Mouse (Mus musculus) left cerebral cortex, adult 6 months (tissue): ENCODE data around the gene Zfp677. TPM values are rescaled to one million over a fixed set of nuclear protein-coding genes. Genes with fewer than 3 reads are reported as not detected.

ENCODE experiments used
- long read RNA-seq, 2 experiments: library from polyadenylated mRNA; unstranded; transcript quantifications; one replicate each; pipeline ENCODE4 v2.0.0; 2019 to 2020
- polyA plus RNA-seq: library from polyadenylated mRNA; unstranded; fragments of <200 nt; fragmentation: Nextera tagmentation; gene quantifications from 2 replicates; pipeline ENCODE4 v1.2.3, GENCODE M21; 2021

The Zfp677 gene
- 0.80 and 1.1 TPM in 2 replicates for polyA plus RNA-seq
- long read RNA-seq, experiment 1, transcript Zfp677-202 (4 exons, 2,917 nt) = major isoform, 7 of 14 reads
- long read RNA-seq, experiment 1, transcript Zfp677-201 (4 exons, 2,909 nt) = major isoform, 7 of 14 reads
- long read RNA-seq, experiment 1, partial matches to known transcripts = 0 of 14 reads
- long read RNA-seq, experiment 1, other reads (novel, unspliced or antisense) = 0 of 14 reads
- long read RNA-seq, experiment 2, partial matches to known transcripts = 0 of 1 reads
- long read RNA-seq, experiment 2, other reads (novel, unspliced or antisense) = 1 of 1 reads

DNA sequence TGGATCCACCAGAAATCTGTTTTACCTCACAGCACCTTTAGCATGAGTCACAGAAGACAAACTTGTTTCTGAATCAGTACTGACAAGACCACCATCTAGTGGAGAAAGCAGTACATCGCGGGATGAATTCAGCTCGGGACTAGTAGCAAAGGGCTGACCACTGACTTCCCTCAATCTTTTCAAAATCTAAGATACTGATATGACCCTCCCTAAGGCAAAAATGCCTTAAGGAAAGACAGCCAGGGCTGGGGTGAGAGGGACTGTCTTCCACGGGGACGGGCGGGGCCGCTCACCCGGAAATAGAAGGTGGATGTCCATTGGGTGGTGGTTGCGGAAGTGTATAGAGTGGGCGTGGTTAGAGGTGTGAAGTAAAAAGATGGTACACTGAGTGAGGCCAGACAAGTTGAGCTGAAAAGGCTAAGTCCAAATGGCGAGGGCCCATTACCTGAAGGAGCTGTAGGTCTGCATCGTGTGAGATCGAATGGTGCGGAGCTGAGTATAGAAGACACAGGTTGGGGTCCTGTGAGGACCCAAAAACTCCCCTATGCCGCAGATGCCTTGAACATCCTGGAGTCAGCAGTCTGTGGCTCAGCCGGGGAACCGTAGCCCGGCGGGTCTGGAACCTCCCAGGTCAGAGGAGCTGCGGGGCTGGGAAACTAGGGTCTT lies at the start of gene Zfp677:
Gene Zfp677 (plus strand): TSS at position 358 of the 666 bp plus-strand sequence.

DNA sequence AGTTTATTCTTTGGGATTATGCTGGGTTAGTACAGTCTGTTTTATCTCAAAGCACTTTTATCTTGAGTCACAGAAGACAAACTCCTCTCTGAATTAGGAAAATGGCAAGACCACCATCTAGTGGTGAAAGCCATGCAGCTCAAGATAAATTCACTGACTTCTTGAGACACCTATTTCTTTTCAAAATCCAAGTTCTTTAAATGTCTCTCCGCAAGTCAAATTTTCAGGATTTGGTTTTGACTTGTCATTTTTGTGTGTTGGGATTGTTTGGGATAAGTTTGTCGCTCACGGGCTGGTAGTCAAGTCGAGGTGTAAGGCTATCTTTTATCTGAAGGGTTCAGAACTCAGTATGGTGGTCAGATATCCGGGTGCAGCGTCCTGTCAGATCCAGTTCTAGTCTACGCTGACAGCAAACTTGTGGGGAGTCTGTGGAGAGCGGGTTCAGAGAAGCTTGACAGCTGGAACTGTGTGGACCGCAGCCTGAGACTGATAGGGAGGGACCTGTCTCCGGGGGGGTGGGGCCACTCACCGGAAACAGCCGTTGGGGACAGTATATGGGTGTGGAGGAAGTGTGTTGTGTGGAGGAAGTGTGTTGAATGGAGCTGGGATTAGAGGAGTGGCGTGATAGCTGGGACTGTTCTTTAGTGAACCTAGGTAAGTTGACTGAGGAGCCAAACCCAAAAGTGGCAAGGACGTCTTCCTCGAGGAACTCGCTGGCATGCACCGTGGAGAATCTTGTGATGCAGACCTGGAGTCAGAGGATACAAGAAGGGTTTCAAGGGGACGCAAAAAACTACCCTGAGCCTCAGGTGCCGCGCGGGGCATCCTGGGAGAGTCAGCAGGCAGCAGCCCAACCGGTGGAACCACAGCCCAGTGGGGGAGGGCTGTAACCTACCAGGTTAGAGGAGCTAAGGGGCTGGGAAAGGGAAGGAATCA lies 39.4 kb downstream of the Zfp677 start, which contains the start of gene Zfp54:
Gene Zfp54 (plus strand): TSS at position 564 of the 936 bp plus-strand sequence.

Other genes starting within 250 kb of the Zfp677 start
- gene Vmn1r234, start 157.7 kb upstream of the Zfp677 start, polyA plus RNA-seq = not detected in 2 replicates
- gene Vmn1r235, start 127.3 kb upstream of the Zfp677 start, polyA plus RNA-seq = not detected in 2 replicates
- not detected in 2 replicates for gene Vmn1r236, start 100.8 kb upstream of the Zfp677 start, polyA plus RNA-seq
- gene Vmn1r237, start 71.9 kb upstream of the Zfp677 start, polyA plus RNA-seq = not detected in 2 replicates
- gene Zfp54, start 39.5 kb downstream of the Zfp677 start, polyA plus RNA-seq = 1.3 and 1.7 TPM in 2 replicates
- gene Zfp51, start 66.6 kb downstream of the Zfp677 start, polyA plus RNA-seq = 3.5 and 3.7 TPM in 2 replicates
- gene Zfp53, start 105.2 kb downstream of the Zfp677 start, polyA plus RNA-seq = 1.9 and 3.5 TPM in 2 replicates
- 0.88 and 1.0 TPM in 2 replicates for gene Zfp52, start 151.8 kb downstream of the Zfp677 start, polyA plus RNA-seq
- 3.8 and 4.1 TPM in 2 replicates for gene Zfp948, start 183.3 kb downstream of the Zfp677 start, polyA plus RNA-seq